Mouse (Mus musculus) olfactory bulb, adult 2 months (tissue): ENCODE measurements around the gene P2rx3.

Experiments used
- CTCF ChIP-seq: fragments of 200-500 bp; IDR thresholded peaks from 2 replicates; pipeline ENCODE4 v1.5.1; 2012; ENCODE audit warnings: low read depth, mild to moderate bottlenecking, low read length, moderate library complexity; ENCODE audit not compliant: insufficient read depth
- POLR2A ChIP-seq: fragments of 200-500 bp; IDR thresholded peaks from 2 replicates; pipeline ENCODE4 v1.6.1; 2012; ENCODE audit warnings: mild to moderate bottlenecking, low read depth, low read length, moderate library complexity; ENCODE audit not compliant: insufficient read depth

GRCm38 (mm10) chr2:85053192-85053816 is 16.0 kb upstream of the P2rx3 start:
- no peak for TF ChIP-seq CTCF
- TF ChIP-seq POLR2A: no peak
